Mouse (Mus musculus): Measurements from ENCODE around the gene Usp7.

DNA sequence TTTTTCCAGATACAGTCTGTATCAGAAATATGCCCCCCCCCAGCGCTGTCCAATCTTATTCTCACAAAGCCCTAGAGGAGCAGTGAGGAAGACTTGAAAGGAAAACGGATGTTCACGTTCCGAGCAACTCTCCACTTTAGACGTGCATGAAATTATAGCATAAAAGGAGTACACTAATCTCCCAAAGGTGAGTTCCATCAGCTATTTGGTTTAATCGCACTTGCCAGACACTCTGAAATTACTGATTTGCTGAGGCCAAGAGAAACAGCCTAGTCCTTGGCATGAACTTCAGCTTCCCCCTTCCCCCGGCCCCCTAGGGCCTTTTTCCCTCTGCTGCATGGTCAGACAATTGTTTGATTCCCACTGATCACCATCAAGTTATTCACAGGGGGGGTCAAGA lies 55.4 kb downstream of the Usp7 start:
- TF ChIP-seq CTCF (IDR thresholded peaks at IDR 0.05; ENCODE audit: low read depth, low read length) (no peak), TAL1 (conservative IDR thresholded peaks at IDR 0.05; ENCODE audit: low read depth, low read length) (no peak)

All from G1E (cell line).